Mouse (Mus musculus) cerebellum, adult 9-11 months (tissue): ENCODE data around the gene Tmem87b.
A peak's percentile ranks its signal among the peaks of the same experiment; 100 is the strongest.

Experiments
- DNase-seq: peaks from one replicate; pipeline ENCODE4 v3.0.0; 2022

The Tmem87b gene

GRCm38 (mm10) chr2:128820631-128821030, 2.7 kb downstream of the Tmem87b start:
- no peak for DNase-seq

DNA sequence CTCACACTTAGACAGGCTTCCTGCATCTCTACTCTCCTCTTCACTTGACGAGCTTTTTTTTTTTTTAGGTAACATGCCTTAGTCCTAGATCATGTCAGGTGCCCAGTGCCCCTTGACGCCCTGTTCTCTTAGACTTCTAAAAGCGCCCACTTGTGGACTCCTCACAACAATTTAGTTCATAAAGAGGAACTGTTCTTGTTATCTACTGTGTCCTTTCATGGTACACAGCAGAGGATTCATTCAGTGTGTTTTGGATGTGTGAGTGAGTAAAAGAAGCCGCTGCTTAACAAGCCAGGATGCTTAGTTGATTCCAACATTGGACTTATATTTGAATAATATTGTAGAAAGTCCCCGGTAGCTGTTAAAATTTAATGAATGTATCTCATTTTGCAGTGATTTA, 6.0 kb downstream of the Tmem87b start:
- DNase-seq, result no peak

- DNase-seq, result no peak
Observed at GRCm38 (mm10) chr2:128827787-128828186, 9.9 kb downstream of the Tmem87b start.

DNA sequence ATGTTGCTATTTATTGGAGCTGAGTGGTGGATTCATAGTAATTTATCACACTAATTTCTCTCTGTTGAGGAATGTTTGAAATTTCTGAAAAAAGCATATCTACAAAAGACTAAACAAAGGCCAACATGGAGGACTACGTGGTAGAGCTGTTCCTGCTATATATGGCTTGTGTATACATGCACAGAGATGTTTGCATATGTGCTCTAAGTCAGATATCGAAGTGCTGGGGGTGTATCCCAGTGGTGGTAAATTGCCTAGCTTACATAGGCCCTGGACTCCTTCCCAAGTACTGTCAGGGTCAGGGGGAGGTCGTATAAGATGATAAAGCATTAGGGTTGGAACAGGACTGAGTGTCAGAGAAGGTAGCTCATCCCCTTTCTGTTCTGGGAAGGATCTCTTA, 14.7 kb downstream of the Tmem87b start:
- DNase-seq, result no peak

DNA sequence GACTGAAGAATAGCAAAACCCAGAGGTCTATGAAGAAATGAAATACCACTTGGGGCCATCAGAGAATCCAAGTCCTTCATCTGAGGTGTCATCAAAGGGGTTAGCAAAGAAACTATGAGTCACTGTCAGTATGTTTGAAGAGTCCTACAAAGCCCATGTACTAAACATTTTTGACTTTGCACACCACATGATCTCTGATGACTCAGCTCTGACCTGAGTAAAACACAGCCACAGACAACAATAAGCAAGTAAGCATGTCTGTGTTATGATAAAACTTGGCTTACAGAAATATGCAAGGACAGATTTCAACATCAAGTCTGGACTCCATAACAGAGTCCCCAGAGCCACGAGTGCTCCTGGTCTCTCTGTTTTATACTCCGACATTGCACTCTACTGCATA, 15.1 kb downstream of the Tmem87b start:
- no peak for DNase-seq

DNA sequence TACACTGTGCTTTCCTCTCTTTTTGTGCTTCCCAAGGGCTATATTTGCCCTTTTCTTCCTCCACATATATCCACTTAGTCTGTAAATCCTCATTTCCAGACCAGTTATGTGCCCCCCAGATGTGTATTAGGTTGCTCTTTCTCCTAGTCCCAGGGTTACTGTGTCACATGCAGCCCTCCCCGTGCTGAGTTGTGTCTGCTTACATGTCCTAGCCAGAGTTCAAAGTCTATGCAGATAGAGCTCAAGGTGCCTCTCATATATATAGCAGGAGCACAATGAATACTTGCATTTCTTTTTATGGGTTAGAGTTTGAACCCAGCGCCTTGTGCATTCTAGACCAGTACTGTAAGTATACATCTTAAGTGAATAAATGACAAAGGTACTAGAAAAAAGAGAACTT, 15.5 kb downstream of the Tmem87b start:
- DNase-seq, result no peak

DNA sequence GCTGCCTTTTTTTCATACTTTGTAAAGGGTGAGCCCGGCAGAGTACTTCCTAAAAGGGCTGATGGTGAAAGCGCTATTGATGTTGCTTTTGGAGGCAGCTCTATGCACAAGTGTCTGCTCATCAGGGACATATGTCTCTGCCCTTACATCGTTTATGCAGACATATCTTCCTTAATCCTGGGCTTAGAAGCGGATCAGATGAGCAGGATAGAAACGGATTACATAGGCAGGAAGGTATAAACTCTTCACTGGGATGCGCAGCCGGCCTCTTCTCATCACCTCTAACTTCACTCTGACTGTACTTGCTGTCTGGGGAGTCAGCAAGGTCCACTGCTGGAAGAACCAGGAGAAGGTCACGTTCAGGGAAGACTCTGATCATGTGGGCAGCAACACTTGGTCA, 19.6 kb downstream of the Tmem87b start:
- no peak for DNase-seq

DNA sequence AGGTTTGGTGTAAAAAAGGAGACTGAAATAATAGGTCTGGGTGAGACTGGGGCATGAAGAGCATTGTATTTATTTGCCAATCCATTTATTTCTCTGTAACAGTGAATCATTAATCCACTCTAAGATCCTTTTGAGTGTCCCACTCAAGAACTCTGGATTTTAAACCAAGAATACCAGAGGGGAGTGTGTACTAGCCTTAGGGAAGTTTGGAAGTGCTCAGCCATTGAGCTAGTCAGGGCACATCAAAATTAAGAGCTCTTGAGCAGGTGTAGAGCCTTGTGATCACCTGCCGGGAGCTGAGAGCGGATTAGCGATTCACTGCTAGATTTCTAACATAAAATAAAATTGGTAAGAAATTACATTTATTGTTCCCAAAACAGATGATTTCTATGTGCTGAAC, 20.7 kb downstream of the Tmem87b start:
- DNase-seq, result no peak

- no peak for DNase-seq
Observed at GRCm38 (mm10) chr2:128839501-128839900, 21.6 kb downstream of the Tmem87b start.

DNA sequence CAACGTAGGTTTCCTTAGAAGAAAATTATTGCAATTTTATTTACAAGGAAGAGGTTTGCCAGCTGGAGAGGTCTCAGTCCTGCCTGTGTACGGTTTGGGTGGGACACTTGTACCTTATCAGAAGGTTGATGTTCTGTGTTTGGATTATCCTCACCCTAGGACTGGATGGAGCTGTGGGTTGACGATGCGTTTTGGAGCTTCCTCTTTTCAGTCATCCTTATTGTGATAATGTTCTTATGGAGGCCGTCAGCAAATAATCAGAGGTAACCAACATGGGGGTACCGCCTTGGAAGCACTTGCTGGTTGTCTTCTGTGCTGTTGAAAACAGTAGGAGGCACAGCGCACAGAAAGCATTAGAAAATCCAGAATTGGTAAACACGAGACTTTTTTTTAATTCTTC, 24.5 kb downstream of the Tmem87b start:
- DNase-seq, result no peak

DNA sequence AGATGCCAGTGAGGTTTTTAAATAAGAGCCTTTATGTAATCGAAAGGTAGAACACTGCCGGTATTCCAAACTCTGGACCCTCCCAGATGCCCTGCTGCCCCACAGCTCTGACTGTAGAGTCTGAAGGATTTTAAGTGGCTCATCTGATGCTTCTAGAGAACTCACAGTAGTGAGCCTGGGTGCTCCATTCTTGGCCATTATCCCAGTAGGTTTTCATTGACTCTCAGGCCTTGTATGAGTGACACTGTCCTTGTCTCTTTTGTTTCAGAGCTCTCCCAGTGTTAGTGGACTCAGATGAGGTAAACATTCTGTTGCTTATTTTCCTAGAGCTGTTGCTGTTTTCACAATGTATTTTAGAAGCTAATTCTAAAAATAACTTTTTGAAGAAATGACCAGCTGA, 32.1 kb downstream of the Tmem87b start:
- DNase-seq, result no peak

DNA sequence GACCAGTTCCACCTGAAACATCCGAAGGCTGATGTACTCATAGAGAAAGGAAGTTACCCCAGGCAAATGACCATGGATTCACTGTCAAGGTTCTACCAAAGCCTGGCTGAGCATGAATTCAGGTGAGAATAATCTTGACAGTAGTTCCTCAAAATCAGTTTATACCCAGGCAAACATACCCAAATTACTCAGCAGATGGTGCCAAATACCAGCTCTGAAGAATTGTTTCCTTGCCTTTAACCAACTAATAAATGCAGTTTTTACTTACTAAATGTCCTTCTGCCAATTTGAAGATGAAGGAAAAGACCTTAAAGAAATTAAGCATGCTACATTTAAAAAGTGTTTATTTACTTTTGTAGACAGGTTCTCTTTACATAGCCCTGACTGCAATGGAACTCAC, 38.8 kb downstream of the Tmem87b start:
- DNase-seq, result no peak

DNA sequence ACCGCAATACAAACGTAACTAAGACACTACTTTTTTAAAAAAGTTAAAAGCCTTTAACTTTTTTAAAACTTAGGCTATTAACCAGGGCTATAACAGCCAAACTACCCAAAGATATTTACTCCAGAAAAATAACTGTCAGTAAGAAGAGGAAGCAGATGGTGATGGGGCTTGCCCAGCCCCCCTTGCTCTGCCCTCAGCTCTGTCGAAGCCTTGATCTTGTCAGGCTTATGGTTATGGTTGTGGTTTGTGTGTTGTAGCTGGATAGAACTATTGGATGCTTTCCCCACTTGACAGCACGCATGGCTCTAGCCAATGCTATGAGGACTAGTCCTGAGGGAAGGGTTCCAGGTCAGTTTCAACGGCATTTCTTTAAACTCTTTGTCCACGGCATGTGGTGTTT, 41.0 kb downstream of the Tmem87b start:
- no peak for DNase-seq

DNA sequence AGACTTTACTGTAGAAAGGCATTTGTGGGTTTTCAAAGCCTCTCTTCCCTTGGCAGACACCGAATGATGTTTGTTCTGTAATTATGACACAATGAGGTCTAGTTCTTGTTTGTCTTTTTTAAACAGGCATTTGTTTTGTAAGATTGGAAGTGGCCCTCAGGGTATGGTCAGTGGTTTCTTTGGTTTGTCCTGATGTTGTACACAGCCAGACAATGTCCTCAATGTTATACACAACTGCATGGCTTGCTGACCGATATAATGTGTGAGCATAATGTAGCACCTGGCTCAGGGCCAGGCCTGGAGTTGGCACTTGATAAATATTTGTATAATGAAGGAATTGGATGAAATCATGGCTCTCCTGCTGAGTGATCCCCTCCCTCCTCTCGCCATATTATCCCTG, 41.9 kb downstream of the Tmem87b start:
- DNase-seq, result no peak

DNA sequence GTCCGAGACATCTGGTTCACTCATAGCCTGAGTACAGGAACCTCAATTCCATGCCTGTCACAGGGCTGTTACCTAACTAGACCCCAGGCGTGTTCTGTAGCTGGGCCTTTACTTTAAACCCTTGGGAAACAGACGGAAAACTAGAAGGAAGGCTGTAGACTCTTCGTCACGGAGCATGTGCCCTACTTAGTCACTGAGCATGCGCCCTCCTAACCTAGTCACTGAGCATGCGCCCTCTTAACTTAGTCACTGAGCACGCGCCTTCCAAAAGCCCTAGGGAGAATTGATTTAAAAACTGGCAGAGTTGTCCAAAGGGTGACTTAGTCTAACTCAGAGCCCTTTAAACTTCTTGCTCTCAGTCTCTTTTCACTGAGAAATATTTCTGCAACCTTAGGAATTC, 44.7 kb downstream of the Tmem87b start, which contains the start of gene Fbln7:
Gene Fbln7, plus strand, starts transcription at position 346 of the 400 bp plus-strand sequence.
- no peak for DNase-seq

DNA sequence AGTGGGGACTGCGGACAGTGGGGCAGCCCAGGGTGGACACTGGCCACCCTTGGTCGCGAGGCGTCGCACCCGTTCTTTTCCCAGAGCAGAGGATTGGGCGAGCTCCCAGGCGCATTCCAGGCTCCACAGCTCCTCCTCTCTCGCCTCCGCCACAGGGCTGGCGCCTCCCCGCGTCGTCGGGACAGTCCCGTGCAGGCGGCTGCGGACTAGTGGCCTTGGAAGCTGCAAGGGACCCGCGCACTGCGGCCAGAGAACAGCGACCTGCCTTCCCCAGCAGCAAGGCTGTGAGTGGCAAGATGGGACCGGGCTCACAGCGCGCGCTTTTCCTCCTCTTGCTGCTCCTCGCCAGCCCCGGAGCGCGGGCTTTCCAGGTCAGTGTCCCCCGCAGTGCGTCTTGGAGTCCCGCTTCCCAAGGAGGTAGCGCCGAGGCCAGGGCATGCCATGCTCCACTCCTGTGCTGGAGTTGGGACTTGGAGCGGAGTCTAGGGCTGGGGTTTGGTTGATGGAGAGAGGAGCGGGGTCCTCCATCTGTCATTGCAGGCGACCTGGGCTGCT, 45.9 kb downstream of the Tmem87b start:
- peak; percentile 25 for DNase-seq

- no peak for DNase-seq
Observed at GRCm38 (mm10) chr2:128865061-128865460, 47.1 kb downstream of the Tmem87b start.

DNA sequence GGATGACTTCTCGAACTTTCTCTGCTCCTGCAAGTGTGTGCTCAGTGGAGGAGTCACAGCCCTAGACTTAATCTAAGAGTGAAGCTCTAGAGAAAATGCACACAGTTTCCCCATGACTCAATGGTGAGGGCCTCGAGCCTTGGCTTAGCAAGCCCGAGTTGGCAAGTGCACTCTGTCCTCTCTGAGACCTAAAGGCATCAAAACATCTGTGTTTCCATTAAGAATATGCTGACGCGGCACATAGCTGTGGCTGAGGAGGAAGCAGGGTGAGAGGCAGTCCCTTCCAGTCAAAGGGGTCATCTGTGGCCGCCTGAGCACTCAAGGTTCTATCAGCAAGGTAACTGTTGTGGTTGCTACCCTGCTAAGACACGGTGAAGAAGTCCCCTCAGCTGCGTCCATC, 53.7 kb downstream of the Tmem87b start:
- DNase-seq, result no peak

DNA sequence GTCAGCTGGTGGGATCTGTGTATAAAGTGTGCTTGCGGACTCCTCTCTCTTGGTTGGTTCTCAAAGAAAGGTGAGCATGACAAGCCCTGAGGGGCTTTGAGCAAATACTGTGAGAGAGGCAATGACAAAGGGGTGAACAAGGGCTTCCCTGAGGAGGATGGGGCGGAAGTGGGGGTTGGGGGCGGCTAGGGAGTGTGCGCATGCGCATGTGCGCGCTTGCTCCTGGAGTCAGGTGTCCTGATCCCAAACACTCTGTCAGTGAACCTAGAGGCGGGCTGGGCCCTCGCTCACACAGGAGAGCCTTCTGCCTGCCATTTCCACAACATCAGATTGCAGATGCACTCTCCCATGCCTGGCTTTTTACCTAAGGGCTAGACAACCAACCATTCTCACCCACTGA, 54.3 kb downstream of the Tmem87b start:
- no peak for DNase-seq

- DNase-seq, result no peak
Observed at GRCm38 (mm10) chr2:128875526-128875925, 57.6 kb downstream of the Tmem87b start.

- no peak for DNase-seq
Observed at GRCm38 (mm10) chr2:128881236-128881635, 63.3 kb downstream of the Tmem87b start.

DNA sequence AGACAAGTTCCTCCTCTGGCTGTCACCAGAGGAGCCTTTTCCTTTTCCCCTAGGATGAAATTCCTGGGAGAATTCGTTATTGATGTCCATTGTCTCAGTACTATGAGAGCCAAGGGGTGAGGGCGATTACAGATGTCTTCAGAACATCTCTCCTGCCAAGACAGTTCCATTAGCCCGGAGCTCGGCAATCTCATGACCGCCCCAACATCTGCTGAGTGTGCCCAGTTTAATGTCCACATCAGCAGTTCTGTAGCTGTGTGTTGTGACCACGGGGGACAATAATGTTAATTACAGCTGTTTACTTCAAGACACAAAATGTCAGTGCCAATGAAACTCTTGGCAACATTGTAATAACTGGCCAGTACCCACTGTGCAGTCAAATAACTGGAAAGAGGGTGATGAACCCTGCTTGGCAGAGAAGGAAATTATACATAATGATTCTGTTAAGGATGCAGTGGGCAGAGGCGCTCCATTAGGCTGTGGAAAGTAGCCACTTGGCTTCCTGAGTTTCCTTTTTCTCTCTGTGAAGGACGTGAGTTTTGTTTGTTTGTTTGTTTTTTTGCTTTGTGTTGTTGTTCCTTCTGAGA, 67.4 kb downstream of the Tmem87b start:
- DNase-seq, result no peak

GRCm38 (mm10) chr2:128887866-128888550, 70.1 kb downstream of the Tmem87b start:
- no peak for DNase-seq

DNA sequence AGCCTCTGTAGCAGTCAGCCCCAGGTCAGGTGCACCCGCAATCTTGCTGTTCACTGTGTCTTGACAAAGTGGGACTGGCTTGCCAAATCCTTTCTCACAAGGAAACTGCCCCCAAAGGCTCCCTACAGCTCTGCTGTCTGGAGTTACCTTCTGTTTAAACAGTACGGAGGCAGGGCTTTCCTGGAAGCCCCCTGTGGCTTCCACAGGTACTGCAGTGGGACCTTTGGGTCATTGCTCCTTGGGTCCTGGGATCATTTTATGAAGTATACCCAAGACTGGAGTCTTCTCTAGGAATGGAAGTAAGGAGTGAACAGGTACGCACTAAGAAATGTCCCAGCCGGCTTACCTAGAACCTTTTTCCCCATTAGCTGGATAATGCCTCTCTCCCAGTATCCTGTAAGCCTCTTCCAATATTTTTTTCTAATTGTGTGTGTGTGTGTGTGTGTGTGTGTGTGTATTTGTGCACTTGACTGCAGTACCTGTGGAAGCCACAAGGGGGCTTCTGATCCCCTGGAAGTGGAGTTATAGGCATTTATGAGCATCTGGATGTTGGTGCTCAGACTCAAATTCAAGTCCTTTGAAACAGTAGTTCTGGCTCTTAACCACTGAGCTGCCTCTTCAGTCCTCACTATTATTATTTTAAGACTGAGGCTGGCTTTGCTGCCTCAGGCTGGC, 72.9 kb downstream of the Tmem87b start:
- no peak for DNase-seq
